Mouse (Mus musculus): Measurements from ENCODE around the gene Ptpn3. TPM values are rescaled to one million over a fixed set of nuclear protein-coding genes. Genes with fewer than 3 reads are reported as not detected.

Ptpn3 gene
- polyA plus RNA-seq, 2 experiments, result 0.38 to 0.46 TPM

DNA sequence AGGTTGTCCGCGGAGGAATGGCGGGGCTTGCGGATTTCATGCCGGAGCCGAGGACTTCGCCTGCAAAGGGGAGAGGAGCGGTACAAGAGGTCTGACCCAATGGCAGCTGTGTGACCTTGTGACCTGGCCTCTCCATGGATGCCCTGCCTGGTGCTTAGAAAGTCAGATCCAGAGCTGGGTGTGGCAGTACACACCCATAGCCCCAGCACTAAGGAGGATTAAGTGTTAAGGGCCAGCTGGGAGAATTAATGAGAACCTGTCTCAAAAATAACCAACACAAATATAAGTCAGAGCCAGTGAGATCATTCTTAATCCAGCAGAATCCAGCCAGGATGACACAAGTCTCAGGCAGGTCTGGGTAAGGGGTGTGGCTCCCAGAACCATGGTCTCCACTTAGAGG is 69.2 kb downstream of the Ptpn3 start:
- Histone ChIP-seq H3K36me3 (replicated peaks; ENCODE audit: control insufficient read depth, insufficient read depth, low read depth) (no peaks in the 10 kb centered on the region), H3K9me3 (ENCODE audit: control insufficient read depth, low read length) (no peaks in the 10 kb centered on the region), H3K27ac (no peak overlapping the region), H3K4me1 (replicated peaks; ENCODE audit: control insufficient read depth in 2 of 2, insufficient read depth in 2 of 2, low read length in 1 of 2) (0 out of 4 replicates have a peak, but pooled peaks cover 0 to 2% of the 10 kb centered on the region in 2 experiments), H3K4me3 (ENCODE audit: insufficient read depth in 1 of 2, low read depth in 2 of 2, low read length in 2 of 2) (no peak overlapping the region), H3K27me3 (ENCODE audit: control insufficient read depth, insufficient read depth, low read length) (no peaks in the 10 kb centered on the region), H3K4me2 (ENCODE audit: low read depth) (no peak overlapping the region), H3K9ac (replicated peaks) (no peak overlapping the region)
- 70% methylated on average over 8 of the region's 8 CpGs for WGBS (ENCODE audit: insufficient replicate concordance)
- DNase-seq (ENCODE audit: low read depth in 3 of 3, low spot score in 3 of 3) (no peak), ATAC-seq (ENCODE audit: insufficient read depth) (no peak)
- TF ChIP-seq CTCF (IDR thresholded peaks at IDR 0.05; ENCODE audit: low read depth), result no peak
- no peak for TF ChIP-seq EP300 (IDR thresholded peaks at IDR 0.05; ENCODE audit: low read depth)

DNA sequence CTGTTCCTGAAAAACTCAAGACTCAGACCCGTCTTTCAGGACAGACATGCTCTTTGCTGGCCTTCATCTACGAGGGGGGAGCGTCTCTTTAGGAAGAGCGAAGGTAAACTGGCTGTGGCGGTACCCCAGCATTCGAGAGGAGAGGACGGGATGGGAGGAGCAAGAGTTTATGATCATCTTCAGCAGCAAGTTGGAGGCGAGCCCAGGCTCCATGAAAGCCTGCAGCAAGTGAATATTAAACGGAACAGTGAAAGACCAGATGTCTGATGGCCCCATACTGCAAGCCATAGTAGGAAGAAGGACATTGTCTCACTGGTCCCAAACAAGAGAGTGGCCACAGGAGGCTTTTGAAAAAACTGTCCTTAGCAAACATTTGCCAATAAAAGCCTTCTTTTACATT is 70.3 kb downstream of the Ptpn3 start:
- DNase-seq (ENCODE audit: low read depth in 3 of 3, low spot score in 3 of 3) (no peak), ATAC-seq (ENCODE audit: insufficient read depth) (no peak)
- Histone ChIP-seq H3K9me3 (ENCODE audit: control insufficient read depth, low read length) (no peaks in the 10 kb centered on the region), H3K9ac (replicated peaks) (no peak overlapping the region), H3K27me3 (ENCODE audit: control insufficient read depth, insufficient read depth, low read length) (no peaks in the 10 kb centered on the region), H3K4me3 (ENCODE audit: insufficient read depth in 1 of 2, low read depth in 2 of 2, low read length in 2 of 2) (no peak overlapping the region), H3K4me2 (ENCODE audit: low read depth) (no peak overlapping the region), H3K4me1 (replicated peaks; ENCODE audit: control insufficient read depth in 2 of 2, insufficient read depth in 2 of 2, low read length in 1 of 2) (0 out of 4 replicates have a peak, but pooled peaks cover 0 to under 1% of the 10 kb centered on the region in 2 experiments), H3K36me3 (replicated peaks; ENCODE audit: control insufficient read depth, insufficient read depth, low read depth) (no peaks in the 10 kb centered on the region), H3K27ac (no peak overlapping the region)
- no peak for TF ChIP-seq CTCF (IDR thresholded peaks at IDR 0.05; ENCODE audit: low read depth)
- TF ChIP-seq EP300 (IDR thresholded peaks at IDR 0.05; ENCODE audit: low read depth), result no peak
- WGBS (ENCODE audit: insufficient replicate concordance), result 65% methylated on average over 9 of the region's 9 CpGs

- TF ChIP-seq EP300 (IDR thresholded peaks at IDR 0.05; ENCODE audit: low read depth) (no peak), CTCF (IDR thresholded peaks at IDR 0.05; ENCODE audit: low read depth) (no peak)
- no peaks in the 10 kb centered on the region for H3K36me3 ChIP-seq (replicated peaks; ENCODE audit: control insufficient read depth, insufficient read depth, low read depth)
- no peak overlapping the region for H3K4me2 ChIP-seq (ENCODE audit: low read depth)
- H3K27me3 ChIP-seq (ENCODE audit: control insufficient read depth, insufficient read depth, low read length), result no peaks in the 10 kb centered on the region
- ATAC-seq (ENCODE audit: insufficient read depth) (no peak), DNase-seq (ENCODE audit: low read depth in 3 of 3, low spot score in 3 of 3) (no peak)
- H3K9ac ChIP-seq (replicated peaks), result no peak overlapping the region
- WGBS (ENCODE audit: insufficient replicate concordance), result 57% methylated on average over 7 of the region's 7 CpGs
- no peaks in the 10 kb centered on the region for H3K4me1 ChIP-seq (replicated peaks; ENCODE audit: control insufficient read depth in 2 of 2, insufficient read depth in 2 of 2, low read length in 1 of 2)
- no peak overlapping the region for H3K27ac ChIP-seq
- no peaks in the 10 kb centered on the region for H3K9me3 ChIP-seq (ENCODE audit: control insufficient read depth, low read length)
- H3K4me3 ChIP-seq (ENCODE audit: insufficient read depth in 1 of 2, low read depth in 2 of 2, low read length in 2 of 2), result no peak overlapping the region
Observed at GRCm38 (mm10) chr4:57230341-57230740, 71.3 kb downstream of the Ptpn3 start.

DNA sequence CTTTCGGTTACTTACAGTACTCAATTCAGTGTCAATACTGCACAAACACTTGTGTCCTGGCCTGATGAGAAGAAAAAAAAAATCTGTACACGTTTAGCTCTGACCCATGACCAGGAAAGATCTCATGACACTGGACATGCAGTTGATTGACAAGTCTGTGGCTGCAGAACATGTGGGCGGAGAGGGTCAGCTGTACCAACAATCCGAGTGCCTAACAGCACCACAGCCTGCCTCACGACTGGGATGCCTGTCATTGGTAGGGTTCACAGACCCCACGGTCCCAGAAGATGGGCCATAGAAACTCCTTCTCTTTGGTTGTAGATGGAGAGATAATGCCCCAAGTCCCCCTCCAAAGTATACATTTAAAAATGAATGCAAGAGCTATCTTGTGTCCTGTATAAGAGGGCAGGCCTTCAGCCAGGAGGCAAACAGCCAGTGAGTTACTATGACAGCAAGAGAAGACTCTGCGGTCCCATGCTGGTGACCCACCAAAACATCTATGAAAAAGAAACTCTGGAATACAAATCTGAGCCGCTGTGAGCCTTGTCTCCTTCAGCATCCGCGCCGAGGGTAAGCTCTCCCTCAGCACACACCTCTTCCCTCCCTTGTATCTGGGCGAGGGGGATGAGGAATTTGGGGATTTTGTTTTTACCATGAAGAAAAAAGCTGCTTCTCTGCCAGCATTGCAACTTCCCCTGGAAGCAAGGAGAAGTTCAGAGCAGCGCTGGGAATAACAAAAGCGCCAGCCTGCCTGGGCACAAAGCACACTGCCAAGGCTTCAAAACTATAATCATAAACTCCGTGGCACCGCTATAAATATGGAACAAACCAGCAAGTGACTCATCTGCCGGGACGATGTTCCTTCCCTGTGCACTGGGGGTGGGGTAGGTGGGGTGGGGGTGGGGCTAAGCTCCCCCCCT is 72.8 kb downstream of the Ptpn3 start:
- Histone ChIP-seq H3K36me3 (replicated peaks; ENCODE audit: control insufficient read depth, insufficient read depth, low read depth) (no peaks in the 10 kb centered on the region), H3K27me3 (ENCODE audit: control insufficient read depth, insufficient read depth, low read length) (no peaks in the 10 kb centered on the region), H3K27ac (no peak overlapping the region), H3K4me3 (ENCODE audit: insufficient read depth in 1 of 2, low read depth in 2 of 2, low read length in 2 of 2) (no peak overlapping the region), H3K4me1 (replicated peaks; ENCODE audit: control insufficient read depth in 2 of 2, insufficient read depth in 2 of 2, low read length in 1 of 2) (no peaks in the 10 kb centered on the region), H3K4me2 (ENCODE audit: low read depth) (no peak overlapping the region), H3K9me3 (ENCODE audit: control insufficient read depth, low read length) (no peaks in the 10 kb centered on the region), H3K9ac (replicated peaks) (no peak overlapping the region)
- 51% methylated on average over 18 of the region's 18 CpGs for WGBS (ENCODE audit: insufficient replicate concordance)
- TF ChIP-seq EP300 (IDR thresholded peaks at IDR 0.05; ENCODE audit: low read depth) (no peak), CTCF (IDR thresholded peaks at IDR 0.05; ENCODE audit: low read depth) (no peak)
- no peak for DNase-seq (ENCODE audit: low read depth in 3 of 3, low spot score in 3 of 3)
- ATAC-seq (ENCODE audit: insufficient read depth), result no peak

DNA sequence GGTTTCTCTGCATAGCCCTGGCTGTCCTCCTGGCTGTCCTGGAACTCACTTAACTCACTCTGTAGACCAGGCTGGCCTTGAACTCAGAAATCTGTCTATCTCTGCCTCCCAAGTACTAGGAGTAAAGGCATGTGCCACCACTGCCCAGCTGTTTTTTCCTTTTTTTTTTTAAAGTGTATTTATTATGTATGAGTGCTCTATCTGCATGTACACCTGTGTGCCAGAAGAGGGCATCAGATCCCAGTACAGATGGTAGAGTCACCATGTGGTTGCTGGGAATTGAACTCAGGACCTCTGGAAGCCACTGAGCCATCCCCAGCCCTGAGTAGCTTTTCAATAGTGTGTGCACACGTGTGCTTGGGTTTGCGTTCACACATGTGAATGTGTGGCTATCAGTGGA is 76.9 kb downstream of the Ptpn3 start:
- H3K4me2 ChIP-seq (ENCODE audit: low read depth), result no peak overlapping the region
- H3K36me3 ChIP-seq (replicated peaks; ENCODE audit: control insufficient read depth, insufficient read depth, low read depth), result no peaks in the 10 kb centered on the region
- H3K9me3 ChIP-seq (ENCODE audit: control insufficient read depth, low read length), result no peaks in the 10 kb centered on the region
- TF ChIP-seq CTCF (IDR thresholded peaks at IDR 0.05; ENCODE audit: low read depth) (0 out of 2 replicates have a peak, but pooled peaks have one; percentile 4), EP300 (IDR thresholded peaks at IDR 0.05; ENCODE audit: low read depth) (no peak)
- ATAC-seq (ENCODE audit: insufficient read depth) (no peak), DNase-seq (ENCODE audit: low read depth in 3 of 3, low spot score in 3 of 3) (no peak)
- H3K9ac ChIP-seq (replicated peaks), result no peak overlapping the region
- H3K4me3 ChIP-seq (ENCODE audit: insufficient read depth in 1 of 2, low read depth in 2 of 2, low read length in 2 of 2), result no peak overlapping the region
- WGBS (ENCODE audit: insufficient replicate concordance), result 71% methylated on average over 2 of the region's 2 CpGs
- no peaks in the 10 kb centered on the region for H3K4me1 ChIP-seq (replicated peaks; ENCODE audit: control insufficient read depth in 2 of 2, insufficient read depth in 2 of 2, low read length in 1 of 2)
- no peak overlapping the region for H3K27ac ChIP-seq
- no peaks in the 10 kb centered on the region for H3K27me3 ChIP-seq (ENCODE audit: control insufficient read depth, insufficient read depth, low read length)
